Mouse (Mus musculus) Muller cell, postnatal 12 days (primary cell): ENCODE results near the gene Zbtb38.

Experiments used
- DNase-seq: peaks from one replicate; pipeline ENCODE4 v3.0.0-alpha.2; 2015; ENCODE audit errors: inconsistent ontology term

The Zbtb38 gene

DNA sequence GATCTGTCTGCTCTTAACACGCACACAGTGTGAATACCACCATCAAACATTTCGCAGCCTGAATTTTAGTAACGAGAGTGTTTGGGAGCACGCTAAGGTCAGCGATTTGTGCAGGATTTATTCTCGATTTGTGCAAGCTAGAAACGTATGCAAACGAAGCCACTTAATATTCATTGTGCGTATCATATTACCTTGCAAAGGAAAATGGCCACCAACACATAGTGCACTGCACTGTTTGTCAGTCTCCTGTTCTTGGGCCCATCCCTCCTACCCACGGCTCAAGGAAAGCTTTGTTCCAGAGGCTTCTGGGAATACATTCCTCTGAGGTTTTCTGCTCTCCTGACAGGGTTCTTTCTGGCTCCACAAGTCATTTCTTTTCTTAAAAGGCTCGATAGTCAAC is 37.5 kb downstream of the Zbtb38 start:
- no peak for DNase-seq

DNA sequence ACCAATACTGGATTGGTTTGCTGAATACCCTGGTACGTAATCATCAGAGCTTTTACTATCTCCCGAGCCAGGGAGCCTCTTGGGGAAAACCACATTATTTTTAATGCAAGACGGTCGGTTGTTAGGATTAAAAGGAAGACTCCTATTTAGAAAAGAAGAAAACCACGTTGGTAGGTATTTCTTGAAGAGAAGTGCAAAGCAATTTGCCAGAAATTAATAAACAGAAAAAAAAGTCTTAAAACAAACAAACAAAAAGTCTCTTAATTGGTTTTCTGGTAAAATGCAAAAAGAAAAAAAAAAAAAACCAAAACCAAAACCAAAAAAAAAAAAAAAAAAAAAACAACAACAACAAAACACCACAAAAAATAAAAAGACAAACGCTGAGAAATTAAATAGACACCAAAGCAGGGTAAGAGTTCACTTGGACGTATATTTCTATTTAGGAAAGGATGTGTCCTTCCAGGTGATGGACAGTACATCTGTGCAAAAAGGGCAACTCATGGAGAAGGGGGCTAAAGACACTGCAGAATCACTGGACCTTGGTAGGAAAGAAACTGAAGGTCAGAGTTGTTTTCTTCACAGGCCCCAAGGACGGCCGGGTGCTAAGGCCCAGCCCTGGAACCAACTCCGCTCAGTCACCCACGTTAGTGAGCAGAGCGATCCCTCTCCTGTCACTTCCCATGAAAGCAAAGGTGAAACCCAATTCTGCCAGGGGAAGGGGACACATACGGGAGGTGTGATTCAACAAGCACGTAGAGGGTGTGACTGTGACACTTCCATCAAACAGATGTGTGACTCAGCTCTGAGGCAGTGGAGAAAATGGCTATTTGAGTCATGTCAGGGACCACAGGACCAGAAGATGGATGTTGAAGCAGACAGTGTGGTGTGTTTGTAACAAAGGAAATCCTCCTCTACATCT is 38.9 kb downstream of the Zbtb38 start:
- peak; percentile 44 for DNase-seq

GRCm38 (mm10) chr9:96712758-96713471 is 39.7 kb downstream of the Zbtb38 start:
- DNase-seq, result no peak

GRCm38 (mm10) chr9:96712045-96712444 is 40.6 kb downstream of the Zbtb38 start:
- no peak for DNase-seq

DNA sequence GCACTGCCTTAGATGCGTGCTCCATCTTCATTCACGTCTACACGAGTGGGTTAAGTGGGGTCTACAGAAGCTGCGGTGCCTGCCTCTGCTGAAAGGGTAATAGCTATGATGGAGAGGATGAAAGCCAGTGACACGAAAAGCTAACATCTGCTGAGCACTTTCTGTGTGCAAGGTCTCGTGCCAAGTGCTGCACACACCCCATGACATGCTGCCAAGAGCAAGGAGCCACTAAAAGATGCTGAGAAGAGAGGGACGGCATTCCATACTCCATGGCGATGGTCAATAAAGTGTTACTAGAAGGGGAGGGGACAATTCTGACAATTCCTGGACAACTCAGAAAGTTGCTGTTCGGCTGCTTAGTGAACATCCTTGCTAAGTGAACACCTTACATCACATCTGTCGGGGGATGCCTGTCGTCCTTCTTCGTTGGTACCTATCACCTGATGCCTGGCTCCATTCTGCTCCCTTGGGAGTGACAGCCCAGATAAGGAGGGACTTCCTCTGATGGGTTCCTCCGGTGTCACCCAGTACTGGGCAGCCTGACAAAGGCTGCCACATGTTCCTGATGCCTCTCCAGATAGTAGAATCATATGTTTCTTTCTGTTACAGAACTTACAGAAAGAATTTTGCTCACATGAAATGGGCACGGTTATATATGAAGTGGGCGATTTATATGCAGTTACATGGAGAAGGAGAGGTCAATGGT is 42.2 kb downstream of the Zbtb38 start:
- no peak for DNase-seq

- DNase-seq, result no peak
Measured at GRCm38 (mm10) chr9:96708905-96709304, 43.7 kb downstream of the Zbtb38 start.

DNA sequence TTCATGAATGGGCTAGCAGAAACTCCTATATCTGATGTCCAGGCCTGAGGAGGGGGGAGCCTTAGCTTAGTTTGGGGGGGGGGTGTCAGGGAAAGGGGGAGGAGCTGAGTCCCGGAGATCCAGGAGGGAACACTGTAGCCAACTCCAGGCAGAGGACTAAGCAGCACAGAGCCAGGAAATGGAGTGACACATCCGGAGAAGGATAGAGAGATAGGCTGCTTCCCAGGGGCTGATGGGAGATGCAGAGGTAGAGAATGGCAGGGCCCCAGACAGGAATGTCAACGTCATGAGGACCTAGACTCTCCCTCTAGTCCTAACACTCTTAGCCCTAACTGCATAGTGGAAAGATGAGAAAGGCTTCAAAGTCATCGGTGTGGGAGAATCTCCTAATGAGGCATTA is 44.7 kb downstream of the Zbtb38 start:
- no peak for DNase-seq

DNA sequence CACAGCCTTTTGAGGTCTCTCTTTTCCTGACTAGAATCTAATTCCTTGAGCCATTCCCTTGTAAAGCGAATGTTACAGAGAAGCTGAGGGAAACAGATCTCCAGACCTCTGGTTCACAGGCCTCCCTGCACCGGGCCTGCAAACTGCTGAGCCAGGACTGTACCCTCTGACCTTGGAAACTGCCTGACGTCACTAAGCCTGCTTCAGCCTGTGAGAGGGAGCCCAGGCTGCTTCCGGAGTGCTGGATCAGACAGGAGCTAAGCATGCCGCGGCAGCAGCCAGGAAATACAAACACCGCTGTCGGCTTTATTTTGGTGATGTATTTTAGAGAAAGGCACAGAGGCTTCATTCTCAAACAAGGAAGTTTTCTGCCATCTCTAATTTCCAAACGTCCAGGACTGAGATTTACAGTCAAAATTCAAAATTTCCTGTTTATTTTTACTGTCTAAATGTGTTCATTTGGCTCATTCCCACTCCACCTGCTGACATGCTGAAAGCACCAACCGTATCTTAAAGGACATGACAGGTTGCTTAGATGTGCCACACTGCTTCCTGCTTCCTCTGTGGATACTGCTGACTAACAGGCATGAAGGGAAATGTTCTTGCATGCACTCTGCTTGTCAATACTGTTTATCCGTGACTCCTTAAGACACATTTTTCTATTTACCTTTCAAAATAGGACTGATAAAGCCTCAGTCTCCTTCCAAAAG is 46.9 kb downstream of the Zbtb38 start:
- DNase-seq, result peak; percentile 58

- no peak for DNase-seq
Measured at GRCm38 (mm10) chr9:96704935-96705334, 47.7 kb downstream of the Zbtb38 start.

DNA sequence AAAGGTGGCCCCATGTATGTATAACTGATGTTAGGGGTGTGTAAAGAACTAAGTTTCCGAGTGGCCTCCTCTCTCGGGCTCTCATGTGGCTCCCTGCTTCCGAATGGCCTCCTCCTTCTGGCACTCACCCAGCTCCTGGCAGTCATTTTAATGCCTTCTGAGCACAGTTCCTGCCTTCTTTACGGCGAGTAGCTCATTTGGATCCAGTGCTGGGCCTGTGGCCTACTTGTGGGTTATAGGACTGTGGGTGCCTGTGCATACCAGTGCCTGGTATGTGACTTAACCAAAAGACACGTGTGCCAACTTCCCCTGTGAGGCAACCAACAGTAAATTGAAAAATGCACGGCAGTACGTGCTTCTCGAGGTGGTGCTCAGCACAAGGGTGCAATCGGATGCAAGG is 50.7 kb downstream of the Zbtb38 start:
- DNase-seq, result peak; percentile 63

GRCm38 (mm10) chr9:96699276-96700035 is 53.2 kb downstream of the Zbtb38 start:
- DNase-seq, result no peak

- no peak for DNase-seq
Measured at GRCm38 (mm10) chr9:96696788-96697492, 55.7 kb downstream of the Zbtb38 start.

GRCm38 (mm10) chr9:96696141-96696561 is 56.5 kb downstream of the Zbtb38 start:
- peak; percentile 40 for DNase-seq

GRCm38 (mm10) chr9:96690461-96690863 is 62.2 kb downstream of the Zbtb38 start:
- DNase-seq, result no peak

- no peak for DNase-seq
Measured at GRCm38 (mm10) chr9:96689076-96689475, 63.6 kb downstream of the Zbtb38 start.

DNA sequence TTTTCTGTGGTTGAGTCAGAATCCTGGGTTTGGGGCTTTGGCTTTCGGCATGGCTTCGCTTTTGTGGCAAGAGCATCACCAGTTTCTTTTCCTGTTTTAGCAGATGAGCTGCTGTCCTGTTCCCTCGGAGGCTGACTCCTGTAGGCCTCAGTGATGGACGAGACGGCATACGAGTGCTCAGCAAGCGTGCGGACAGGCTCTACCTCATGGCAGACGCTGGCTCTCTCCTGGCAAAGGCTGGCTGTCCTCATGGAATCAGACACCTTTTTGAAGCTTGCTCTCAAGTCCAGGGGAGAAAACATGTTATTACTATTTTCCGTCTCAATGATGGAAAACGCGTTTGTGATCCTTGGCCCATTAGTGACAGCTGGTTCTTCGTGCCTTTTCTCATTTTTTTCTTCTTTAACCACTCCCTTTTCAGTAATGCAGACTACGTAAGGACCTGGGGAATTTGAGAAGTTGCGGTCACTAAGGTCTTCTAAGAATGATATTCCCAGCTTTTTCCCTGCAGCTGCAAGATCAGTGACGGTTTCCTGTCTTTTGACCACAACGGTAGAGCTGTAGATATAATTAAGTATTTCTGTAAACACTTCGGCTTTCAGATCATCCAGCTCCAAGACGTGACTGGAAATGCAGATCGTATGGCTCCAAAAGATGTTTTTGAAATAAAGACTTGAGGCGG is 64.3 kb downstream of the Zbtb38 start:
- no peak for DNase-seq

DNA sequence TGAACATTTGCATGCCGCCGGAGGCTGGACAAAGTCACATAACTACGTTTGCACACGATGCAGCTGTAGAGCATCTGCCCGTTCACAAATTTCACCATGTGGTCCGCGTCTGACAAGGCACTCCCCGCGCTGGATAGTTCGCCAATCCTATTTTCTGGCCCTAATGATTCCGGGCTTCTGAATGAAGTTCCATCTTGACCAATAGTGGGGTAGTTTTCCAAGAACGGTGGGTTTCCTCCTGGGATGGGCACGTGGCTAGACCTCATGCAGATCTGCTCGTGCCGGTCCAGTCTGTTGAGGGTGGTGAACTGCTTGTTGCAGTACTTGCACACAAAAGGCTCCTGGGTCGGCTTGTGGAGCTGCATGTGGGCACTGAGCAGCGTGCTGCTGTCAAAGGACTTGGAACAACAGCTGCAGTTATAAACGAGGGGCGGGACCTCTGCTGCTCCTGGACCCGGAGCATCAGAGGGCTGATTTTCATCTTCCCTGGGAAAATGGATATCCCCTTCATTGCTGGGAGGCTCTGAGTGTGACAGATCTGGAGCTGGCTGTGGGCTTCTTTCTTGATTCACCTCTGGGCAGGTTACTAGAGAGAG is 64.9 kb downstream of the Zbtb38 start:
- DNase-seq, result no peak

- no peak for DNase-seq
Measured at GRCm38 (mm10) chr9:96685600-96686084, 67.0 kb downstream of the Zbtb38 start.
